In genomic region chr9:90162243-90162925, GRCm38 (mm10) we compare ENCODE assay signal across 8 mouse cellular contexts. TPM values are rescaled to one million over a fixed set of nuclear protein-coding genes. Genes with fewer than 3 reads are reported as not detected.
DNase-seq lines count a peak whose midpoint lies in the region; ATAC-seq lines count a peak whose summit lies in the region.

No protein-coding gene starts in this region.

- peaks cover 14% of the 10 kb centered on the region for H3K27me3 ChIP-seq in forebrain, embryonic 10.5 days (ENCODE audit: poor library complexity, severe bottlenecking)
- peaks cover 15% of the 10 kb centered on the region; the same call in 1 of the 2 replicates for H3K27me3 ChIP-seq in limb, embryonic 10.5 days (ENCODE audit: low read depth, poor library complexity, severe bottlenecking)
- H3K27me3 ChIP-seq in stomach, embryonic 15.5 days (replicated peaks) = no peaks in the 10 kb centered on the region

- WGBS in forebrain, embryonic 10.5 days = 7% methylated on average over 29 of the region's 29 CpGs
- WGBS in limb, embryonic 10.5 days = 6% methylated on average over 15 of the region's 29 CpGs
- WGBS in stomach, embryonic 15.5 days = 10% methylated on average over 17 of the region's 29 CpGs

- H3K36me3 ChIP-seq in forebrain, embryonic 10.5 days (replicated peaks) = 0 out of 2 replicates have a peak, but pooled peaks cover 3% of the 10 kb centered on the region
- no peaks in the 10 kb centered on the region for H3K36me3 ChIP-seq in limb, embryonic 10.5 days
- H3K36me3 ChIP-seq in stomach, embryonic 15.5 days = no peaks in the 10 kb centered on the region

- DNase-seq in spleen, adult 18-20 months = peak; percentile 26 to 40
- DNase-seq in spleen, adult 12 weeks (ENCODE audit: low spot score) = no peak
- peak; percentile 52 for DNase-seq in forebrain, embryonic 10.5 days (ENCODE audit: extremely low spot score, low spot score)
- peak; percentile 57 for DNase-seq in heart, postnatal 25 days (ENCODE audit: low spot score)
- DNase-seq in limb, embryonic 10.5 days (ENCODE audit: low spot score) = peak; percentile 77
- DNase-seq in mesoderm, embryonic 11.5 days (ENCODE audit: low read depth, low spot score) = peak; percentile 85

- H3K4me2 ChIP-seq in stomach, embryonic 15.5 days = peak overlapping the region; percentile 98

- H3K9me3 ChIP-seq in forebrain, embryonic 10.5 days = peaks cover 6% of the 10 kb centered on the region; the same call in 1 of the 2 replicates
- no peaks in the 10 kb centered on the region for H3K9me3 ChIP-seq in limb, embryonic 10.5 days (replicated peaks)
- no peaks in the 10 kb centered on the region for H3K9me3 ChIP-seq in stomach, embryonic 15.5 days

- H3K9ac ChIP-seq in stomach, embryonic 15.5 days = no peak overlapping the region

- peak overlapping the region; percentile 90 for H3K27ac ChIP-seq in forebrain, embryonic 10.5 days
- peak overlapping the region; percentile 91 for H3K27ac ChIP-seq in limb, embryonic 10.5 days
- H3K27ac ChIP-seq in stomach, embryonic 15.5 days = peak overlapping the region; percentile 82; the same call in 1 of the 2 replicates

- ATAC-seq in stomach, embryonic 15.5 days (ENCODE audit: insufficient read depth, low FRiP score, low read depth) = peak; percentile 89
- ATAC-seq in erythroid progenitor cell, adult 5-6 weeks (replicated peaks; ENCODE audit: low FRiP score, poor library complexity, severe bottlenecking) = no peak

- peaks cover 34% of the 10 kb centered on the region for H3K4me1 ChIP-seq in forebrain, embryonic 10.5 days
- H3K4me1 ChIP-seq in limb, embryonic 10.5 days = peaks cover 19% of the 10 kb centered on the region
- H3K4me1 ChIP-seq in stomach, embryonic 15.5 days = peaks cover 6% of the 10 kb centered on the region; the same call in 1 of the 2 replicates

- peak overlapping the region; percentile 80 for H3K4me3 ChIP-seq in forebrain, embryonic 10.5 days
- H3K4me3 ChIP-seq in limb, embryonic 10.5 days = peak overlapping the region; percentile 80
- H3K4me3 ChIP-seq in stomach, embryonic 15.5 days (replicated peaks) = peak overlapping the region; percentile 75

- intact Hi-C loops in heart, postnatal 25 days (cut with DNase I) = loop anchor here (2.0 kb wide), 2 partner anchors 36 kb away; no protein-coding TSS in a partner anchor

RNA-seq across cellular contexts. Expression of gene Adamts7, which starts 0.5 kb away (rescaled TPM):
- polyA plus RNA-seq in forebrain, embryonic 10.5 days (2016; fragmentation: Nextera tagmentation; extraction: Ambion mirVana) = 16.7 and 17.2 TPM in 2 replicates
- total RNA-seq in heart, postnatal 25 days (2021) = 10 to 100 TPM; 17.9 to 20.9 TPM
- polyA plus RNA-seq in limb, embryonic 10.5 days (2016; fragmentation: Nextera tagmentation; extraction: Ambion mirVana) = 8.5 and 15.4 TPM in 2 replicates
- 13.1 and 15.5 TPM in 2 replicates for polyA plus RNA-seq in stomach, embryonic 15.5 days (2015; fragmentation: Nextera tagmentation; extraction: Ambion mirVana)
- total RNA-seq in erythroid progenitor cell, adult 5-6 weeks (2015; ENCODE audit: low replicate concordance) = not detected in 2 replicates
- total RNA-seq in erythroid progenitor cell, adult 5-6 weeks (2017; ENCODE audit: low replicate concordance) = not detected in 2 replicates

RNA-seq across cellular contexts. Expression of gene Morf4l1, which starts 47.8 kb away (rescaled TPM):
- 528 and 553 TPM in 2 replicates for polyA plus RNA-seq in forebrain, embryonic 10.5 days (2016; fragmentation: Nextera tagmentation; extraction: Ambion mirVana)
- total RNA-seq in heart, postnatal 25 days (2021) = 100 to 1,000 TPM; 238 to 261 TPM
- 432 and 482 TPM in 2 replicates for polyA plus RNA-seq in limb, embryonic 10.5 days (2016; fragmentation: Nextera tagmentation; extraction: Ambion mirVana)
- 362 and 379 TPM in 2 replicates for polyA plus RNA-seq in stomach, embryonic 15.5 days (2015; fragmentation: Nextera tagmentation; extraction: Ambion mirVana)
- total RNA-seq in erythroid progenitor cell, adult 5-6 weeks (2015; ENCODE audit: low replicate concordance) = 188 and 231 TPM in 2 replicates
- 144 and 175 TPM in 2 replicates for total RNA-seq in erythroid progenitor cell, adult 5-6 weeks (2017; ENCODE audit: low replicate concordance)
